23 mouse cellular contexts compared by ENCODE assay signal in genomic region chr14:31105156-31105555, GRCm38 (mm10). TPM values are rescaled to one million over a fixed set of nuclear protein-coding genes. Genes with fewer than 3 reads are reported as not detected.
DNase-seq lines count a peak whose midpoint lies in the region; ATAC-seq and TF ChIP-seq lines count a peak whose summit lies in the region.
"Had no signal": no experiment of that assay in that cellular context is flagged by ENCODE, and none has a peak within 500 bp of the region (broad histone marks: within the 10 kb centered on the region; RNA-seq: fewer than 3 reads in every experiment).

No protein-coding gene starts in this region.

- no peaks in the 10 kb centered on the region for H3K9me3 ChIP-seq in lung, postnatal 0 days (ENCODE audit: low read length)
- H3K9me3 ChIP-seq in embryonic facial prominence, embryonic 14.5 days (ENCODE audit: control insufficient read depth, low read length): no peaks in the 10 kb centered on the region
- H3K9me3 ChIP-seq in embryonic facial prominence, embryonic 15.5 days (replicated peaks): no peaks in the 10 kb centered on the region
- H3K9me3 ChIP-seq: embryonic facial prominence, embryonic 13.5 days; forebrain, embryonic 10.5 days; forebrain, embryonic 12.5 days had no signal

- ATAC-seq in lung, postnatal 0 days: peak; percentile 72
- ATAC-seq in embryonic facial prominence, embryonic 14.5 days (ENCODE audit: low read depth): no peak
- ATAC-seq in embryonic facial prominence, embryonic 15.5 days (ENCODE audit: insufficient number of reproducible peaks, low FRiP score, low TSS enrichment, low read depth): no peak
- ATAC-seq: forebrain, embryonic 14.5 days; forebrain, embryonic 16.5 days had no signal

- no peak for TF ChIP-seq CTCF in lung, postnatal 0 days (IDR thresholded peaks at IDR 0.05)
- TF ChIP-seq CTCF in layer of hippocampus, adult 2 months (conservative IDR thresholded peaks at IDR 0.05): no peak

- DNase-seq in lung, postnatal 0 days (ENCODE audit: low spot score): peak; percentile 66
- DNase-seq in lung, postnatal 4 days: no peak
- DNase-seq in lung, postnatal 36 days: peak; percentile 54
- DNase-seq in lung, postnatal 10 days: no peak
- DNase-seq in embryonic facial prominence, embryonic 14.5 days (ENCODE audit: low spot score): peak; percentile 52
- no peak for DNase-seq in layer of hippocampus, adult 2 months (ENCODE audit: low spot score in 2 of 2)
- DNase-seq: adrenal gland, adult 2 months; adrenal gland, postnatal 10 days; adrenal gland, postnatal 25 days; cerebellum, adult 11 months; cerebellum, adult 18-20 months; cerebellum, adult 8-10 months; cerebellum, adult 9-11 months; cerebellum, postnatal 14 days; cerebellum, postnatal 36 days; embryo, embryonic 11 days had no signal

- H3K9ac ChIP-seq in lung, postnatal 0 days (replicated peaks; ENCODE audit: low read depth): no peak overlapping the region
- H3K9ac ChIP-seq in embryonic facial prominence, embryonic 14.5 days (ENCODE audit: low read depth, low read length): no peak overlapping the region
- H3K9ac ChIP-seq in embryonic facial prominence, embryonic 15.5 days: no peak overlapping the region
- H3K9ac ChIP-seq: embryonic facial prominence, embryonic 13.5 days; forebrain, embryonic 12.5 days had no signal

- TF ChIP-seq EP300 in lung, postnatal 0 days (IDR thresholded peaks at IDR 0.05): peak; percentile 57; the same call in 1 of the 2 replicates

- no peaks in the 10 kb centered on the region for H3K4me1 ChIP-seq in lung, postnatal 0 days (ENCODE audit: insufficient read depth, low read depth, low read length)
- H3K4me1 ChIP-seq in embryonic facial prominence, embryonic 14.5 days (ENCODE audit: control insufficient read depth, insufficient read depth, low read length): no peaks in the 10 kb centered on the region
- no peaks in the 10 kb centered on the region for H3K4me1 ChIP-seq in embryonic facial prominence, embryonic 15.5 days
- H3K4me1 ChIP-seq: embryonic facial prominence, embryonic 13.5 days; forebrain, embryonic 10.5 days; forebrain, embryonic 12.5 days had no signal

- no peak overlapping the region for H3K4me2 ChIP-seq in lung, postnatal 0 days (replicated peaks; ENCODE audit: low read depth, low read length)
- no peak overlapping the region for H3K4me2 ChIP-seq in embryonic facial prominence, embryonic 14.5 days (ENCODE audit: low read depth, low read length)
- H3K4me2 ChIP-seq in embryonic facial prominence, embryonic 15.5 days (replicated peaks): no peak overlapping the region
- H3K4me2 ChIP-seq: embryonic facial prominence, embryonic 13.5 days; forebrain, embryonic 12.5 days had no signal

- H3K4me3 ChIP-seq in lung, postnatal 0 days (ENCODE audit: low read depth, low read length): no peak overlapping the region
- no peak overlapping the region for H3K4me3 ChIP-seq in embryonic facial prominence, embryonic 14.5 days (ENCODE audit: low read depth, low read length)
- H3K4me3 ChIP-seq in embryonic facial prominence, embryonic 15.5 days (replicated peaks): no peak overlapping the region
- H3K4me3 ChIP-seq in layer of hippocampus, adult 2 months: no peak overlapping the region
- H3K4me3 ChIP-seq: embryonic facial prominence, embryonic 13.5 days; erythroblast, embryonic 14.5 days; forebrain, embryonic 10.5 days; forebrain, embryonic 12.5 days had no signal

- H3K27ac ChIP-seq in lung, postnatal 0 days (ENCODE audit: low read length): no peak overlapping the region
- no peak overlapping the region for H3K27ac ChIP-seq in embryonic facial prominence, embryonic 14.5 days (replicated peaks; ENCODE audit: low read depth, low read length)
- H3K27ac ChIP-seq in embryonic facial prominence, embryonic 15.5 days (replicated peaks): 0 out of 2 replicates have a peak overlapping the region, but pooled peaks have one; percentile 0
- H3K27ac ChIP-seq in layer of hippocampus, adult 2 months: no peak overlapping the region
- H3K27ac ChIP-seq: embryonic facial prominence, embryonic 13.5 days; forebrain, embryonic 10.5 days; forebrain, embryonic 12.5 days had no signal

- no peaks in the 10 kb centered on the region for H3K27me3 ChIP-seq in lung, postnatal 0 days (replicated peaks; ENCODE audit: insufficient read depth, low read length)
- H3K27me3 ChIP-seq in embryonic facial prominence, embryonic 14.5 days (replicated peaks; ENCODE audit: control insufficient read depth, insufficient read depth, low read length): no peaks in the 10 kb centered on the region
- H3K27me3 ChIP-seq in embryonic facial prominence, embryonic 15.5 days: no peaks in the 10 kb centered on the region
- H3K27me3 ChIP-seq: embryonic facial prominence, embryonic 13.5 days; forebrain, embryonic 12.5 days had no signal

- WGBS in lung, postnatal 0 days: 58% methylated on average over 2 of the region's 2 CpGs
- 83% methylated on average over 2 of the region's 2 CpGs for WGBS in embryonic facial prominence, embryonic 14.5 days
- WGBS in embryonic facial prominence, embryonic 15.5 days: 61% methylated on average over 2 of the region's 2 CpGs

- peaks cover 22% of the 10 kb centered on the region for H3K36me3 ChIP-seq in lung, postnatal 0 days (ENCODE audit: insufficient read depth, low read length)
- peaks cover 82% of the 10 kb centered on the region for H3K36me3 ChIP-seq in embryonic facial prominence, embryonic 14.5 days (ENCODE audit: control insufficient read depth, insufficient read depth, low read length)
- peaks cover 62% of the 10 kb centered on the region for H3K36me3 ChIP-seq in embryonic facial prominence, embryonic 15.5 days

RNA-seq across cellular contexts. Expression of gene Smim4, which starts 23.6 kb away (rescaled TPM):
- 109 and 118 TPM in 2 replicates for polyA plus RNA-seq in lung, postnatal 0 days (2015; fragmentation: Nextera tagmentation; extraction: Ambion mirVana)
- 62.3 and 64.8 TPM in 2 replicates for polyA plus RNA-seq in embryonic facial prominence, embryonic 14.5 days (2014; fragmentation: Nextera tagmentation; extraction: Ambion mirVana)
- 61.3 and 67.3 TPM in 2 replicates for polyA plus RNA-seq in embryonic facial prominence, embryonic 15.5 days (2015; fragmentation: Nextera tagmentation; extraction: Ambion mirVana)
- total RNA-seq in layer of hippocampus, adult 2 months (2021): 10 to 100 TPM; 26.4 to 28.0 TPM

RNA-seq across cellular contexts. Expression of gene Nt5dc2, which starts 25.7 kb away (rescaled TPM):
- polyA plus RNA-seq in lung, postnatal 0 days (2015; fragmentation: Nextera tagmentation; extraction: Ambion mirVana): 148 and 162 TPM in 2 replicates
- 362 and 371 TPM in 2 replicates for polyA plus RNA-seq in embryonic facial prominence, embryonic 14.5 days (2014; fragmentation: Nextera tagmentation; extraction: Ambion mirVana)
- 393 and 421 TPM in 2 replicates for polyA plus RNA-seq in embryonic facial prominence, embryonic 15.5 days (2015; fragmentation: Nextera tagmentation; extraction: Ambion mirVana)
- 10 to 100 TPM; 12.6 to 13.4 TPM for total RNA-seq in layer of hippocampus, adult 2 months (2021)

Comparison
In these comparisons a context has a peak if more than half of its experiments do, and no peak if none do; other contexts are left out.
1. DNase-seq: peak in lung, postnatal 0 days (single experiment), lung, postnatal 36 days (single experiment) and embryonic facial prominence, embryonic 14.5 days (single experiment); none in lung, postnatal 4 days (0 of 2), lung, postnatal 10 days (single experiment) and layer of hippocampus, adult 2 months (0 of 2).